Mouse (Mus musculus): ENCODE results near the gene Mlxipl. TPM values are rescaled to one million over a fixed set of nuclear protein-coding genes. Genes with fewer than 3 reads are reported as not detected.
A peak's percentile ranks its signal among the peaks of the same experiment; 100 is the strongest.

Mlxipl gene
- polyA plus RNA-seq, 2 experiments = 6.6 to 18.5 TPM

DNA sequence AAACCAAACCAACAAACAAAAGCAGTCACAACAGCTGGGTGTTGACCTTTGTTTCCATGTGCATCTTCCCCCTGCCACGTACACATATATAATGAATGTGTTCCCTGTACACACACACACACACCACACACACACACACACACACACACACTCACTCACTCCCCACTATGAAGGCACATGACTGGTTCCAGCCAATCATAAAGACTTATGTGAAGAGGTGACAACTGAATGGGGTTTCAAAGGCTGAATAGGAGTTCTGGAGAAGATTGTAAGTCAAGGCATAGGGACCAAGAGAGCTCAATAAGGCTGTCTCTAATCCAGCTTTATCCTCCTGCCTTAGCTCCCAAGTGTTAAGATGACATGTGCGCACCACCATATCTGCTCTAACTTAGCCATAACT lies 10.1 kb upstream of the Mlxipl start:
- no peaks in the 10 kb centered on the region for H3K36me3 ChIP-seq (replicated peaks; ENCODE audit: control insufficient read depth, insufficient read depth, low read depth)

GRCm38 (mm10) chr5:135080539-135080938 lies 9.2 kb upstream of the Mlxipl start:
- no peak overlapping the region for H3K27ac ChIP-seq
- H3K36me3 ChIP-seq (replicated peaks; ENCODE audit: control insufficient read depth, insufficient read depth, low read depth) = no peaks in the 10 kb centered on the region
- H3K4me2 ChIP-seq (ENCODE audit: low read depth) = no peak overlapping the region
- WGBS (ENCODE audit: insufficient replicate concordance) = 69% methylated on average over 5 of the region's 5 CpGs
- no peaks in the 10 kb centered on the region for H3K9me3 ChIP-seq (ENCODE audit: control insufficient read depth, low read length)
- H3K27me3 ChIP-seq (ENCODE audit: control insufficient read depth, insufficient read depth, low read length) = no peaks in the 10 kb centered on the region
- TF ChIP-seq EP300 (IDR thresholded peaks at IDR 0.05; ENCODE audit: low read depth) = no peak
- TF ChIP-seq CTCF (IDR thresholded peaks at IDR 0.05; ENCODE audit: low read depth) = no peak
- ATAC-seq (ENCODE audit: insufficient read depth) (no peak), DNase-seq (ENCODE audit: low read depth in 3 of 3, low spot score in 3 of 3) (no peak)
- no peak overlapping the region for H3K9ac ChIP-seq (replicated peaks)
- peaks cover 0 to 4% of the 10 kb centered on the region in 2 experiments; a peak in 1 of 4 replicates for H3K4me1 ChIP-seq (replicated peaks; ENCODE audit: control insufficient read depth in 2 of 2, insufficient read depth in 2 of 2, low read length in 1 of 2)
- H3K4me3 ChIP-seq (ENCODE audit: insufficient read depth in 1 of 2, low read depth in 2 of 2, low read length in 2 of 2) = no peak overlapping the region

More for the DNA sequence above, 10.1 kb upstream of the Mlxipl start:
- WGBS (ENCODE audit: insufficient replicate concordance) = 82% methylated on average over 2 of the region's 2 CpGs
- ATAC-seq (ENCODE audit: insufficient read depth) = no peak
- Histone ChIP-seq H3K4me3 (ENCODE audit: insufficient read depth in 1 of 2, low read depth in 2 of 2, low read length in 2 of 2) (no peak overlapping the region), H3K9me3 (ENCODE audit: control insufficient read depth, low read length) (no peaks in the 10 kb centered on the region), H3K27ac (no peak overlapping the region), H3K4me2 (ENCODE audit: low read depth) (no peak overlapping the region), H3K9ac (replicated peaks) (no peak overlapping the region), H3K27me3 (ENCODE audit: control insufficient read depth, insufficient read depth, low read length) (no peaks in the 10 kb centered on the region), H3K4me1 (replicated peaks; ENCODE audit: control insufficient read depth in 2 of 2, insufficient read depth in 2 of 2, low read length in 1 of 2) (peaks cover 0 to 4% of the 10 kb centered on the region in 2 experiments; a peak in 1 of 4 replicates)
- no peak for DNase-seq (ENCODE audit: low read depth in 3 of 3, low spot score in 3 of 3)
- TF ChIP-seq CTCF (IDR thresholded peaks at IDR 0.05; ENCODE audit: low read depth) = no peak
- TF ChIP-seq EP300 (IDR thresholded peaks at IDR 0.05; ENCODE audit: low read depth) = no peak

- 44% methylated on average over 4 of the region's 4 CpGs for WGBS (ENCODE audit: insufficient replicate concordance)
- TF ChIP-seq EP300 (IDR thresholded peaks at IDR 0.05; ENCODE audit: low read depth) (no peak), CTCF (IDR thresholded peaks at IDR 0.05; ENCODE audit: low read depth) (no peak)
- DNase-seq (ENCODE audit: low read depth in 3 of 3, low spot score in 3 of 3) (no peak), ATAC-seq (ENCODE audit: insufficient read depth) (no peak)
- Histone ChIP-seq H3K9me3 (ENCODE audit: control insufficient read depth, low read length) (no peaks in the 10 kb centered on the region), H3K27ac (no peak overlapping the region), H3K4me2 (ENCODE audit: low read depth) (no peak overlapping the region), H3K4me1 (replicated peaks; ENCODE audit: control insufficient read depth in 2 of 2, insufficient read depth in 2 of 2, low read length in 1 of 2) (no peaks in the 10 kb centered on the region), H3K9ac (replicated peaks) (no peak overlapping the region), H3K4me3 (ENCODE audit: insufficient read depth in 1 of 2, low read depth in 2 of 2, low read length in 2 of 2) (no peak overlapping the region), H3K27me3 (ENCODE audit: control insufficient read depth, insufficient read depth, low read length) (peaks cover 28% of the 10 kb centered on the region), H3K36me3 (replicated peaks; ENCODE audit: control insufficient read depth, insufficient read depth, low read depth) (no peaks in the 10 kb centered on the region)
Measured at GRCm38 (mm10) chr5:135086871-135087270, 2.8 kb upstream of the Mlxipl start.

DNA sequence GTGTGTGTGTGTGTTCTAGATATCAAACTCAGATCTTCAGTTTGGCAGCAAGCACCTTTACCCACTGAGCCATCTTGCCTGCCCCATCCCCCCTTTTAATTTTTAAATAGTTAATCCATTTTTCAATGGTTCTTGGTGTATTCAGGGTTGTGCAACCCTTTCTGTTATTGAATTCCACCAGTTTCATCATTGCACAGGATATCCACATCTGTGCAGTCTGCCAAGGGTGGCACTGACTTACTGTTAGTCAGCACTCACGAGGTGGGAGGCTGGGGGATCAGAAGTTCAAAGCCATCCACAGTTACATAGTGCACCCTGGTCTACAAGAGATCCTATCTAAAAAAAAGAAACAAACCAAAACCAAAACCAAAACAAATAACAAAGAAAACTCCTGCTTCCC lies 11.3 kb downstream of the Mlxipl start:
- Histone ChIP-seq H3K27ac (no peak overlapping the region), H3K4me2 (ENCODE audit: low read depth) (no peak overlapping the region), H3K27me3 (ENCODE audit: control insufficient read depth, insufficient read depth, low read length) (peaks cover 4% of the 10 kb centered on the region), H3K4me3 (ENCODE audit: insufficient read depth in 1 of 2, low read depth in 2 of 2, low read length in 2 of 2) (no peak overlapping the region), H3K9ac (replicated peaks) (no peak overlapping the region), H3K9me3 (ENCODE audit: control insufficient read depth, low read length) (no peaks in the 10 kb centered on the region), H3K4me1 (replicated peaks; ENCODE audit: control insufficient read depth in 2 of 2, insufficient read depth in 2 of 2, low read length in 1 of 2) (no peaks in the 10 kb centered on the region), H3K36me3 (replicated peaks; ENCODE audit: control insufficient read depth, insufficient read depth, low read depth) (no peaks in the 10 kb centered on the region)
- TF ChIP-seq EP300 (IDR thresholded peaks at IDR 0.05; ENCODE audit: low read depth) (no peak), CTCF (IDR thresholded peaks at IDR 0.05; ENCODE audit: low read depth) (no peak)
- 23% methylated on average over 1 of the region's 1 CpGs for WGBS (ENCODE audit: insufficient replicate concordance)
- DNase-seq (ENCODE audit: low read depth in 3 of 3, low spot score in 3 of 3) (no peak), ATAC-seq (ENCODE audit: insufficient read depth) (no peak)

DNA sequence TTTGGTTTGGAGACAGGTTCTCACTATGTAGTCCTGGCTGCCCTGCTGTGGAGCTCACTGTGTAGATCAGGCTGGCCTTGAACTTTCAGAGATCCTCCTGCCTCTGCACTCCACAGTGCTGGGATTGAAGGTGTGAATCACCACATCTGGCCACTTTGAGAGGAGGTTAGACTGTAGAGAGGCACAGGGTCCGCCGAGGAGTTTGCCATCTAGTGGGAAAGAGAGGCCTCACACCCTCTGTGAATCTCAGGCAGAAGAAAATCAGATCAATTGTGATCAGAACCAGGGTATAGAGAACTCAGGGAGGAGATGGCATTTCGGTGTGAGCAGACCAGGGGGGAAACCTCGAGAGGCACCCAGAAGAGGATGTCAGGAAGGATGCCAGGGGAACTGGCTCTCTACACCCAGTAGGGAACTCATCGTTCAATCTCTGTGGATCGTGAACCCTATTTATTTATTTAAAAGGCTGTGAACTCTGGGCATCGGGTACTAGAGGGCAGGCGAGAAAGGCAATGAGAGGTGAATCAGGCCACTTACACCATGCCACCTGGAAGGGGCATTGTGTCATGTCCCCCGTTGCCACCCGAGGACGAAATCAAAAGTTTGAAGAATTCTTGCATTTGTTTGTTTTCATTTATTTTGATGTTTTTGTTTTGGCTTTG lies 14.4 kb downstream of the Mlxipl start:
- H3K27me3 ChIP-seq (ENCODE audit: control insufficient read depth, insufficient read depth, low read length) = peaks cover 28% of the 10 kb centered on the region
- H3K4me3 ChIP-seq (ENCODE audit: insufficient read depth in 1 of 2, low read depth in 2 of 2, low read length in 2 of 2) = no peak overlapping the region
- WGBS (ENCODE audit: insufficient replicate concordance) = 43% methylated on average over 11 of the region's 11 CpGs
- H3K9me3 ChIP-seq (ENCODE audit: control insufficient read depth, low read length) = no peaks in the 10 kb centered on the region
- H3K9ac ChIP-seq (replicated peaks) = no peak overlapping the region
- H3K4me2 ChIP-seq (ENCODE audit: low read depth) = no peak overlapping the region
- TF ChIP-seq CTCF (IDR thresholded peaks at IDR 0.05; ENCODE audit: low read depth) (peak; percentile 60), EP300 (IDR thresholded peaks at IDR 0.05; ENCODE audit: low read depth) (no peak)
- no peaks in the 10 kb centered on the region for H3K36me3 ChIP-seq (replicated peaks; ENCODE audit: control insufficient read depth, insufficient read depth, low read depth)
- no peak overlapping the region for H3K27ac ChIP-seq
- H3K4me1 ChIP-seq (replicated peaks; ENCODE audit: control insufficient read depth in 2 of 2, insufficient read depth in 2 of 2, low read length in 1 of 2) = no peaks in the 10 kb centered on the region
- no peak for DNase-seq (ENCODE audit: low read depth in 3 of 3, low spot score in 3 of 3)
- no peak for ATAC-seq (ENCODE audit: insufficient read depth)
